ENCODE assay signal across 8 mouse cellular contexts in the genomic region with DNA sequence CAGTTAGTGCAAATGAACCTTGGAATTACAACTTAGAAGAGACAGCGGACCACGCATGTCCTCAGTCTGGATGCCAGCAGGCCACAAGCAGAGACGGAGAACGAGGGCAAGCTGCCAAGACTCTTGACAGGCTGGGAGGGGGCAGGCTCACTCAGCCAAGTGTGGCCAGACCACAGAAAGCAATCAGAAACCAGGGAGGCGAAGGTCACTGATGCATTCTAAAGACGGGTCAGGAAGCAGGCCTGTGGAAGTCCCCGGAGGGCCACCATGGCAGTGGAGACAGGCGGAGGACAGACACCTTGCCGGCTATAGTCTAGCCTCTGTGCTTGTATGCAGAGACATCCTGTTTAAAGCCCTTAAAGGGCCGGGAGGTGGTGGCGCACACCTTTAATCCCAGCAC.
A peak's percentile ranks its signal among the peaks of the same experiment; 100 is the strongest.
DNase-seq lines count a peak whose midpoint lies in the region; ATAC-seq lines count a peak whose summit lies in the region.

No protein-coding gene starts in this region.

- ATAC-seq in forebrain, embryonic 14.5 days, result peak; percentile 47
- ATAC-seq in forebrain, embryonic 13.5 days, result no peak
- peak; percentile 74 for ATAC-seq in hindbrain, embryonic 16.5 days
- peak; percentile 38; the same call in 1 of the 2 replicates for ATAC-seq in neural tube, embryonic 14.5 days (ENCODE audit: low read depth)
- ATAC-seq in monocyte, adult 5-6 weeks (replicated peaks; ENCODE audit: insufficient number of reproducible peaks, low FRiP score, low TSS enrichment, poor library complexity, severe bottlenecking), result no peak

- peak; percentile 81 for DNase-seq in forebrain, embryonic 14.5 days (ENCODE audit: low spot score)
- peak; percentile 83 for DNase-seq in adrenal gland, postnatal 25 days
- peak; percentile 29 to 54 for DNase-seq in frontal cortex, postnatal 25 days (ENCODE audit: low spot score in 2 of 2)
- DNase-seq in left cerebral cortex, adult 11 months (ENCODE audit: low spot score), result peak; percentile 70

- H3K36me3 ChIP-seq in forebrain, embryonic 14.5 days (ENCODE audit: control insufficient read depth, insufficient read depth, low read length), result peaks cover 89% of the 10 kb centered on the region
- peaks cover 96% of the 10 kb centered on the region for H3K36me3 ChIP-seq in forebrain, embryonic 13.5 days (ENCODE audit: poor library complexity, severe bottlenecking)
- peaks cover 41% of the 10 kb centered on the region for H3K36me3 ChIP-seq in hindbrain, embryonic 16.5 days (ENCODE audit: control insufficient read depth, insufficient read depth, low read length)
- H3K36me3 ChIP-seq in neural tube, embryonic 14.5 days (ENCODE audit: control insufficient read depth, insufficient read depth, low read length), result peaks cover 49% of the 10 kb centered on the region

- H3K4me3 ChIP-seq in forebrain, embryonic 14.5 days (ENCODE audit: low read depth, low read length), result no peak overlapping the region
- no peak overlapping the region for H3K4me3 ChIP-seq in forebrain, embryonic 13.5 days
- H3K4me3 ChIP-seq in hindbrain, embryonic 16.5 days (ENCODE audit: low read length), result no peak overlapping the region
- H3K4me3 ChIP-seq in neural tube, embryonic 14.5 days (ENCODE audit: low read depth, low read length), result no peak overlapping the region

- peaks cover 4% of the 10 kb centered on the region; the same call in 1 of the 2 replicates for H3K4me1 ChIP-seq in forebrain, embryonic 14.5 days (ENCODE audit: control insufficient read depth, insufficient read depth, low read length)
- H3K4me1 ChIP-seq in forebrain, embryonic 13.5 days, result peaks cover 28% of the 10 kb centered on the region
- peaks cover 12% of the 10 kb centered on the region for H3K4me1 ChIP-seq in hindbrain, embryonic 16.5 days (ENCODE audit: control insufficient read depth, insufficient read depth, low read depth, low read length)
- peaks cover 10% of the 10 kb centered on the region; the same call in 1 of the 2 replicates for H3K4me1 ChIP-seq in neural tube, embryonic 14.5 days (ENCODE audit: control insufficient read depth, insufficient read depth, low read length)

- H3K9me3 ChIP-seq in forebrain, embryonic 14.5 days (replicated peaks; ENCODE audit: control insufficient read depth, low read length), result no peaks in the 10 kb centered on the region
- H3K9me3 ChIP-seq in forebrain, embryonic 13.5 days (replicated peaks), result no peaks in the 10 kb centered on the region
- no peaks in the 10 kb centered on the region for H3K9me3 ChIP-seq in hindbrain, embryonic 16.5 days (ENCODE audit: control insufficient read depth, low read length)
- no peaks in the 10 kb centered on the region for H3K9me3 ChIP-seq in neural tube, embryonic 14.5 days (ENCODE audit: control insufficient read depth, low read length)

- H3K27me3 ChIP-seq in forebrain, embryonic 14.5 days (replicated peaks; ENCODE audit: control insufficient read depth, insufficient read depth, low read length), result no peaks in the 10 kb centered on the region
- H3K27me3 ChIP-seq in forebrain, embryonic 13.5 days, result no peaks in the 10 kb centered on the region
- no peaks in the 10 kb centered on the region for H3K27me3 ChIP-seq in hindbrain, embryonic 16.5 days (replicated peaks; ENCODE audit: control insufficient read depth, insufficient read depth, low read length)
- no peaks in the 10 kb centered on the region for H3K27me3 ChIP-seq in neural tube, embryonic 14.5 days (ENCODE audit: control insufficient read depth, insufficient read depth, low read length)

- no peak overlapping the region for H3K4me2 ChIP-seq in forebrain, embryonic 14.5 days (ENCODE audit: low read length)
- no peak overlapping the region for H3K4me2 ChIP-seq in forebrain, embryonic 13.5 days
- H3K4me2 ChIP-seq in hindbrain, embryonic 16.5 days (ENCODE audit: low read length), result no peak overlapping the region
- no peak overlapping the region for H3K4me2 ChIP-seq in neural tube, embryonic 14.5 days (ENCODE audit: low read depth, low read length)

- H3K9ac ChIP-seq in forebrain, embryonic 14.5 days (ENCODE audit: low read length), result no peak overlapping the region
- no peak overlapping the region for H3K9ac ChIP-seq in forebrain, embryonic 13.5 days
- H3K9ac ChIP-seq in hindbrain, embryonic 16.5 days (ENCODE audit: low read depth, low read length), result no peak overlapping the region
- no peak overlapping the region for H3K9ac ChIP-seq in neural tube, embryonic 14.5 days (replicated peaks; ENCODE audit: low read depth, low read length)

- 52% methylated on average over 11 of the region's 11 CpGs for WGBS in forebrain, embryonic 14.5 days
- WGBS in forebrain, embryonic 13.5 days, result 66% methylated on average over 11 of the region's 11 CpGs
- WGBS in hindbrain, embryonic 16.5 days, result 40% methylated on average over 11 of the region's 11 CpGs
- WGBS in neural tube, embryonic 14.5 days, result 43% methylated on average over 11 of the region's 11 CpGs

- no peak overlapping the region; the same call in 1 of the 2 replicates for H3K27ac ChIP-seq in forebrain, embryonic 14.5 days (ENCODE audit: low read depth, low read length)
- no peak overlapping the region for H3K27ac ChIP-seq in forebrain, embryonic 13.5 days
- peak overlapping the region; percentile 26; the same call in 1 of the 2 replicates for H3K27ac ChIP-seq in hindbrain, embryonic 16.5 days (ENCODE audit: low read depth, low read length)
- no peak overlapping the region for H3K27ac ChIP-seq in neural tube, embryonic 14.5 days (ENCODE audit: low read depth, low read length)

Comparison
In these comparisons a context has a peak if more than half of its experiments do, and no peak if none do; other contexts are left out.
1. ATAC-seq: peak in forebrain, embryonic 14.5 days (single experiment), hindbrain, embryonic 16.5 days (single experiment) and neural tube, embryonic 14.5 days (single experiment); none in forebrain, embryonic 13.5 days (single experiment) and monocyte, adult 5-6 weeks (single experiment).
2. Peak in every context shown above with its lines, with median percentiles within 50 percentile points of each other: DNase-seq.